Mouse (Mus musculus) liver, postnatal 0 days (tissue): ENCODE results near the gene Pgc.

Experiments
- CTCF ChIP-seq: sonication (generic); IDR thresholded peaks from 2 replicates; pipeline ENCODE4 v1.5.1; 2016; ENCODE audit warnings: antibody characterized with exemption, low read depth
- EP300 ChIP-seq: IDR thresholded peaks from 2 replicates; pipeline ENCODE4 v1.6.1; 2016; ENCODE audit warnings: antibody characterized with exemption, low read depth, mild to moderate bottlenecking

- TF ChIP-seq CTCF (no peak), EP300 (no peak)
These were observed 20.4 kb upstream of the Pgc start for GRCm38 (mm10) chr17:47706196-47706595.
